Mouse (Mus musculus) natural killer cell, adult 2 months (primary cell): ENCODE measurements around the gene Slx4.
"Not testable (repeated sequence)": the region's sequence is repeated elsewhere in the genome, so short reads cannot be mapped to it uniquely, and the experiment has no call there.

Experiments
- DNase-seq, 2 experiments: peaks; one replicate each; pipeline ENCODE4 v3.0.0; 2022; ENCODE audit warnings: low spot score in 2 of 2

Gene Slx4

DNA sequence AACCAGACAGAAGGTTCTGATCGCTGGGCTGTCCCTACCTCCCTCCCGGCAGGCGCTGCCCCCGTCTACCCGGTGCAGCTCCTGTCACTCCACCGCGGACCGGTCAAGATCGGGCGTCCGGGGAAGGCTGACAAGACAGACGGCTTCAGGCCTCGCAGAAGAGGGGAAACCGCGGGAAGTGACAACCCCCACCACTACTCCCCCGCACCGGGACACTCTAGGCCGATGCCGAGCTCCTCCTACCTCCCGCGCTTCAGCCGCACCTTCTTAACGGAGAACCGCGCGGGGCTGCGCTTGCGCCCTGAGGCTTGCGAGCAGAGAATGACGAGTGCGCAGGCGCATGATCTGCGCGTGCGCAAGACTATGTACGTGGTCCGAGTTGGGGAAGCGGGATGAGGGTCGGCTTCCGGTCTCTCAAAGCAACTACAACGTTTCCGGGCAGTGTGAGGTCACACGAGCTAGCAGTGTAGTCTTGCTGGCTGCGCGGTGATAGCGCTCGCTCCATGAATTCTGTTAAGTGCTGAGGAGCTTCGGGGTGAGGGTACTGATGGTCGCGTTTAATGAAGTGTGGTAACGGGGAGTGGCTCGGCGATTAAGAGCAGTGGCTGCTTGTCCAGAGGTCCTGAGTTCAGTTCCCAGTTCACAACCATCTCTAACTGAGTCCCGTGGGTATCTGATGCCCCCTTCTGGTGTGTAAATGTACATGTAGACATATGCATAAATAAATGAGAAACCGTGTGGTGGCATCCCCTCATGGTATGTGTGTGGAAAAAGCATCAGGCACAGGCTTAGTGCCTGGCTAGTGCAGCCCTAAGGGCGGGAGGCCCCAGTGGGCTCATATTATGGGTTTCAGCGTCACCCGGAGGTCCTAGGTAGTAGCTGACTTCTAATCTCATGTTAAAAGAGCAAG is at the start of gene Slx4:
TSS of gene Slx4 (minus strand) at position 282 of the 910 bp plus-strand sequence.
- peak; percentile 94 to 96 for DNase-seq

DNA sequence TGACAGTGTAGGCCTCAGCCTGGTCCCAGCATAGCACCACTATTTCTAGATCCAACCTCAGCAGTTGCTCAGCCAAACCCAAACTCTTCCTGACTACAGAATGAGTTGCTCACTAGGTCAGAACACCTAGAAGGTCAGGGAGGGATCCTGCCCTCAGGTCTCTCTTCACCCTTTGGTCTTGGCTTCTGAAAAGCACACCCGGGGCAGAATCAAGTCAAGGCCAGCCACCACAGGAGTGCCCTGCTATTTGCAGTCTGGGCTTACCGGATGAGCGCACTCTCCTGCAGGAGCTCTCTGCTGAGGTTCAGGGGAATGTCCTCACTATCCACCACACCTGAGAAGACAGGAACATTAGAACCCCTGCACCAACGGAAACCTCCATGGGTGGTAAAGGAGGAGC is 49.0 kb upstream of the Slx4 start:
- DNase-seq = no peak

DNA sequence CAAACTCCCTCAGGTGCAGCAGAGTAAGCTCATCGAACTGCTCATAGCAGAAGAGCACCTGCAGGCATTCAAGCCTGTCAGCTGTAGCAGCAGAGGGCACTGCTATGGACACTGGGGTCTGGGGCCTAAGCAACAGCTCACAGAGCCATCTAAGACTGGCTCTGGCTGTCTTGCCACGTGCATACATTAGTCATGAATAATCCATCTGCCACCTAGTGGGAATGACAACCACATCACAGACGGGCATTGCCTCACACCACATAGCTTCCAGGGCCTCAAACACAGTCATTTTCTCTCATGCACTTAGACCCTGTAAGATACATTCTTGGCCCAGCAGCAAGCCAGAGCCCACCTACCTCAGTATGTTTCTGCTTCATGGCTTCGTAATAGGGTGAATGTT is 42.0 kb upstream of the Slx4 start:
- DNase-seq = no peak

DNA sequence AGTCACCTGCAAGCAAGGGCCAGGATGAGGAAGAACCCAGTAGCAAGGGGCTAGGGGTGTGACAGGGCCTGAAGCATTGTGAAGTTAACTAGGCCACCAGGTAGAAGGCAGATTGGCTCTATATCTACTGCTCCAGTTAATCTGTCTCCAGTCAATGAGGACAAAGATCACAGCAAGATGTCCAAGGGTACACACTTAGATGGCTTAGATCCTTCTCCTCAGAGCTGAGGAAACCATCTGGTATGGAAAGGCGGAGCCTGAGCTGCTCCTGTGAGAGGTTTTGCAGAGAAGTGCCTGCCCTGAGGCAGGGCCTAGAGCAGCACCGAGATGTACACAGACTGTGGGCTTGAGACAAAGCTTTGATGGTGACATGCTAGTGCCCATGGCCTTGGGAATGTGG is 40.5 kb upstream of the Slx4 start:
- no peak for DNase-seq

- DNase-seq = no peak
Measured at GRCm38 (mm10) chr16:4041646-4042045, 38.1 kb upstream of the Slx4 start.

DNA sequence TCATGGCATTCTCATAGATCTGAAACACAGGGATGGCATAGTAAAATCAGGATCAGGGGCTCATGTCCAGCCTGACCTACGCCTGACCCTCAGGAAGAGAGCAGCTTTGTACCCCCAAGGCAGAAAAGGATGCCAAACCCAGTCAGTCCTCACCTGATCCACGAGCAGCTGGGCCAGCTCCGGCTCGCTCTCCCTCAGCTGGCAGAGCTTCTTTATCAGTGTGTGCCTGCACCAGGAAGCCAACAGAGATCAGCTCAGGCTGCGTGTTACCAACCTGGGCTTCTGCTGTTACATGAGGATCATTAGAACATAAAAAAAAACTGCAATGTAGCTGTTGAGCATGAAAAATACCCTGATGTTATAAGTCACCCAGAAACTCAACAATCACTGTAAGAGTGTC is 36.6 kb upstream of the Slx4 start:
- DNase-seq = no peak

DNA sequence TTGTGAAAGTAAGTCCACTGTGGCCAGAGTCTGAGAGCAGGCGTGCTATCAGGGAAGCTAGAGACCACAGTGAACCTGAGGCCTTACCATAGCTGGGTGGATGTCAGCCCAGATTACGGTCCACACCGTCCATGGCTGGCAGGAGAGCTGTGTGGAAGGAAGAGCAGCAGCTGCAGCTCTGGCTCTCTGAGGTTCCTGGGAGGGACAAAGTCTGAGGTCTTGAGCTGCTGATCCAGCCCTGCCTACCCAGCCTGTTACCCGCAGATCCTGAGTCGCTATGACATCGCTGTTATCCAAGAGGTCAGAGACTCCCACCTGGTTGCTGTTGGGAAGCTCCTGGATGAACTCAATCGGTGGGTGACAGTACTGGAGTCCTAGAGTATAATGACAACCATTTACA is 34.1 kb upstream of the Slx4 start:
- DNase-seq = no peak

- DNase-seq = no peak
Measured at GRCm38 (mm10) chr16:4036807-4037206, 33.2 kb upstream of the Slx4 start, which contains the start of gene Dnase1. Dnase1 (plus strand) TSS chr16:4036942.

DNA sequence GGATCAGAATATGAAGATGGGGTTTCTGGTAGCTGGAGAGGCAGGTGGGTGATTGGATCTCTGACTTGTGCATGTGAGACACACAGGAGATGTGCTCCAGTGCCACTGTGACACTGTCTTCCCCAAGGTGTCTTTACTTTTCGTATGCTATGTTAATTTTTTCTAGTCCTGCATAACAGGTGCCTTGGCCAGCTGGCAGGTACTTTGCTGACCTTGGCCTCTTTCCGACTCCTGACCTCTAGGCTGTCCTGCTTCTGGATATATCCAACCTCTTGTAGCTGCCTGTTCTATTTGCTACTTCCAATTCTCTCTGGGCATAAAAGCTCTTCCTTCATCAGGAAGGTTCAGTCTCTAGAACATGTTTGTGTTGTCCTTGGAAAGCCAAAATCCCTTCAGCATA is 32.0 kb upstream of the Slx4 start:
- DNase-seq = no peak

DNA sequence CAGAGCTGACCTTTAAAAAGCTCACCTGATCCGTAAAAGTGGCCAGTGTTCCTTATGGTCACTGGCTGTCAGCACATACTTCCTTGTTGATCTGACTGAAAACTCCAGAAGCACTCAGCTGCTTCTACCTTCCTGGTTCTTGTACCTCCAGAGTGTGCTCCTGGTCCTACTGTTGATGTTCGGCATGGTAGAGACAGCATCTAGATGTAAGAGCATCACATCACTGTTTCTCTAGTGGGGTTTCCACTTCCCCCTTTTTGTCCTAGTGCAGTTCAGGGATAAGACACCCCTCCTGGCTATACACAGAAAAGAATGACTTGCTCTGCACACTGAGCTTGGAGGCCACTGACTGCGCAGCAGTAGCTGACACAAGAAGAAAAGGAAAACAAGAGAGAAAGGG is 30.9 kb upstream of the Slx4 start:
- DNase-seq = no peak

GRCm38 (mm10) chr16:4033971-4034370 is 30.4 kb upstream of the Slx4 start:
- no peak for DNase-seq

GRCm38 (mm10) chr16:4032341-4032748 is 28.8 kb upstream of the Slx4 start:
- DNase-seq = peak; percentile 8 to 21

- DNase-seq = no peak
Measured at GRCm38 (mm10) chr16:4031441-4032274, 28.1 kb upstream of the Slx4 start.

- DNase-seq = no peak
Measured at GRCm38 (mm10) chr16:4030501-4030900, 26.9 kb upstream of the Slx4 start.

- no peak for DNase-seq
Measured at GRCm38 (mm10) chr16:4029371-4029841, 25.8 kb upstream of the Slx4 start.

DNA sequence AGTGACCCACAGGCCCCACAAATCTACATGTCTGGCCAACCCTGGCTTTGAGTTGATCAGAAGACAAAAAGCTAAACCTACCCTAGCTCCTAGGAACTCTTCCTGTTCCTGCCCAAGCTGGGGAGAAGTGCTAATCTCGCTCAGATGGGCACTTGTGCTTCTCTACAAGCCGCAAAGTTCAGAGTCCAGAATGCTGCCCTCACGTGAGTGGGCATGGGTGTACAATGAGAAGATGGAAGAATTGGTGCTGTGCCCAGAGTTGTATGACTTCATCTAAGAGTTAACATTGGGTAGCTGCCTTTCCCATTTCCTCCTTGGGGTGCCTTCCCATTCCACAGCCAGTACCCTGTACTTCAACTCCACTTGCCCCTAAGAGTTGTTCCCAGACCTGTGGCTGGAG is 23.6 kb upstream of the Slx4 start:
- no peak for DNase-seq

GRCm38 (mm10) chr16:4026672-4027071 is 23.1 kb upstream of the Slx4 start:
- no peak for DNase-seq

GRCm38 (mm10) chr16:4022719-4023118 is 19.1 kb upstream of the Slx4 start:
- DNase-seq = no peak

DNA sequence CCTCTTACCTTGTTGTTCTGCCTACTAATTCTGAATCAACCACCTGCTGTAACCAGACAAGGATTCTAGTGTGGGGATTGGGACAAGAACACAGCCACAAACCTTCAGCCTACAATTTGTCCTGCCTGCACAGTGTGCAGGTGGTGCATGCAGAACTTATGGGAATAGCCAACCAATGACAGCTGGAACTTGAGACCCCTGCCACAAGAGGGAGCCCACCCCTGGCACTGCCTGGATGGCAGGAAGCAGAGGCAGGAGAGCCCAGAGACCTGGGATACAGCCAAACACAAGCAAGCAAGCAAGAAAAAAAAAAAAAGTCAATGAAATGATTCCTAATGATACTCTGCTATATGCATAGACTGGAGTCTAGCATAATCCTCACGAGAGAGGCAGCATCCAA is 17.7 kb upstream of the Slx4 start:
- DNase-seq = no peak

DNA sequence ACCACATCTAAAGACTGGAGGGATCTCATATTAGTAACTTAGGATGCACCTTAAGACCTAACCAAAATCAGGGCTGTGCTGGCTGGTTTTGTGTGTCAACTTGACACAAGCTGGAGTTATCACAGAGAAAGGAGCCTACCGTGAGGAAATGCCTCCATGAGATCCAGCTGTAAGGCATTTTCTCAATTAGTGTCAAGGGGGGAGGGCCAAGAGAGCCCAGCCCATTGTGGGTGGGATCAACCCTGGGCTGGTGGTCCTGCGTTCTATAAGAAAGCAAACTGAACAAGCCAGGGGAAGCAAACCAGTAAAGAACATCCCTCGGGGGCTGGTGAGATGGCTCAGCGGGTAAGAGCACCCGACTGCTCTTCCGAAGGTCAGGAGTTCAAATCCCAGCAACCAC is 13.9 kb upstream of the Slx4 start:
- DNase-seq = not testable (repeated sequence)

DNA sequence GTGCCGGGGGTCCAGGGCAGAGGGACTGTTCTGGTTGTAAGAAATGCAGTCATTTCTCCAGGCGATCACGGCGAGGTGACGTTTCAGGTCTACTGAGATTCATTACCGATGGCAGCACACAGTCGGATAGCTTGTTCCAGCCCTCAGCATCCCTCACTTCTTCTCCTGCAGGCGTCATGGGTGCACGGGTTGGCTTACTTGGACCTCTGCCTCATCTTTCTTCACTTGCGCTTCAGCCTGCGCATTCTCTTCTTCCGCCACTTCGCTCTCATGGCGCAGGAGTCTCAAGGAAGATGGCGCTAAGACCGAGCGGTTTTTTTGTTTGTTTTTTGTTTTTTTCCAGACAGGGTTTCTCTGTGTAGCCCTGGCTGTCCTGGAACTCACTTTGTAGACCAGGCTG is 13.2 kb upstream of the Slx4 start:
- not testable (repeated sequence) for DNase-seq

- no peak for DNase-seq
Measured at GRCm38 (mm10) chr16:4014040-4014668, 10.6 kb upstream of the Slx4 start.
